Mouse (Mus musculus) lung, embryonic 16.5 days (tissue): ENCODE measurements around the gene Mtf1. TPM values are rescaled to one million over a fixed set of nuclear protein-coding genes. Genes with fewer than 3 reads are reported as not detected.

Experiments used
- ATAC-seq: fragments of 200-750 bp; cut with Nextera tagmentation; 2 replicates; pipeline ENCODE4 v1.8.0; 2017; ENCODE audit warnings: low read depth, mild to moderate bottlenecking, moderate library complexity
- H3K27ac ChIP-seq: fragments of 300-500 bp; sonication (generic); 2 replicates; pipeline ENCODE4 v1.5.1; 2014; ENCODE audit warnings: mild to moderate bottlenecking, control low read depth, low read length
- H3K27me3 ChIP-seq: fragments of 300-500 bp; sonication (generic); 2 replicates; pipeline ENCODE4 v1.6.1; 2014; ENCODE audit warnings: low read depth, low read length, mixed read lengths; ENCODE audit not compliant: control insufficient read depth, insufficient read depth
- H3K36me3 ChIP-seq: fragments of 300-500 bp; sonication (generic); 2 replicates; pipeline ENCODE4 v1.6.1; 2014; ENCODE audit warnings: low read length; ENCODE audit not compliant: control insufficient read depth, insufficient read depth
- H3K4me1 ChIP-seq: fragments of 300-500 bp; sonication (generic); replicated peaks from 2 replicates; pipeline ENCODE4 v1.6.1; 2014; ENCODE audit warnings: low read length, mixed read lengths; ENCODE audit not compliant: control insufficient read depth, insufficient read depth
- H3K4me2 ChIP-seq: fragments of 300-500 bp; sonication (generic); 2 replicates; pipeline ENCODE4 v1.6.1; 2014; ENCODE audit warnings: low read depth, low read length, control low read depth
- H3K4me3 ChIP-seq: fragments of 300-500 bp; sonication (generic); 2 replicates; pipeline ENCODE4 v1.5.1; 2014; ENCODE audit warnings: mild to moderate bottlenecking, low read length, control low read depth
- H3K9ac ChIP-seq: fragments of 300-500 bp; sonication (generic); 2 replicates; pipeline ENCODE4 v1.6.1; 2014; ENCODE audit warnings: low read length, control low read depth
- H3K9me3 ChIP-seq: fragments of 300-500 bp; sonication (generic); 2 replicates; pipeline ENCODE4 v1.6.1; 2016; ENCODE audit warnings: low read length; ENCODE audit not compliant: control insufficient read depth
- WGBS: fragments of 180-500 bp; shearing (Covaris S2); extraction: QIAGEN DNeasy Blood & Tissue Kit; methylation state at CpG from one replicate; pipeline ENCODE4 v1.1.7; 2014; 5-methylcytosine and 5-hydroxymethylcytosine counted together
- polyA plus RNA-seq: library from polyadenylated mRNA; unstranded; fragments of >200 nt; fragmentation: Nextera tagmentation; extraction: Ambion mirVana; gene quantifications from 2 replicates; pipeline ENCODE4 v1.2.1, GENCODE M21; 2015

Gene Mtf1
- polyA plus RNA-seq, 1 experiment from 2014 or later = 12.8 TPM

GRCm38 (mm10) chr4:124790013-124790412 is 11.9 kb upstream of the Mtf1 start:
- WGBS = 63% methylated on average over 4 of the region's 4 CpGs
- H3K36me3 ChIP-seq = peaks cover 33% of the 10 kb centered on the region

GRCm38 (mm10) chr4:124792114-124792513 is 9.8 kb upstream of the Mtf1 start:
- ATAC-seq = no peak
- H3K4me1 ChIP-seq = no peaks in the 10 kb centered on the region
- H3K27ac ChIP-seq = no peak overlapping the region
- H3K9me3 ChIP-seq = no peaks in the 10 kb centered on the region
- H3K27me3 ChIP-seq = no peaks in the 10 kb centered on the region
- no peak overlapping the region for H3K9ac ChIP-seq
- H3K36me3 ChIP-seq = peaks cover 33% of the 10 kb centered on the region
- no peak overlapping the region for H3K4me2 ChIP-seq
- no peak overlapping the region for H3K4me3 ChIP-seq
- WGBS = 85% methylated on average over 8 of the region's 8 CpGs

More at GRCm38 (mm10) chr4:124790013-124790412, 11.9 kb upstream of the Mtf1 start:
- Histone ChIP-seq H3K9me3 (no peaks in the 10 kb centered on the region), H3K27me3 (no peaks in the 10 kb centered on the region), H3K4me2 (no peak overlapping the region), H3K9ac (no peak overlapping the region), H3K27ac (no peak overlapping the region), H3K4me3 (no peak overlapping the region), H3K4me1 (no peaks in the 10 kb centered on the region)
- ATAC-seq = no peak

- Histone ChIP-seq H3K27ac (no peak overlapping the region), H3K36me3 (peaks cover 23% of the 10 kb centered on the region)
- 92% methylated on average over 8 of the region's 8 CpGs for WGBS
Measured at GRCm38 (mm10) chr4:124796141-124796540, 5.8 kb upstream of the Mtf1 start.

GRCm38 (mm10) chr4:124796913-124797312 is 5.0 kb upstream of the Mtf1 start:
- 88% methylated on average over 2 of the region's 2 CpGs for WGBS

More at GRCm38 (mm10) chr4:124796141-124796540, 5.8 kb upstream of the Mtf1 start:
- H3K4me2 ChIP-seq = no peak overlapping the region
- no peaks in the 10 kb centered on the region for H3K9me3 ChIP-seq
- H3K27me3 ChIP-seq = no peaks in the 10 kb centered on the region
- no peak for ATAC-seq
- no peak overlapping the region for H3K4me3 ChIP-seq
- H3K9ac ChIP-seq = no peak overlapping the region
- H3K4me1 ChIP-seq = no peaks in the 10 kb centered on the region

GRCm38 (mm10) chr4:124802309-124803260 is 681 bp downstream of the Mtf1 start:
- peak overlapping the region; percentile 98 for H3K27ac ChIP-seq
- peak overlapping the region; percentile 90 for H3K4me3 ChIP-seq
- 2% methylated on average over 43 of the region's 53 CpGs for WGBS
- H3K36me3 ChIP-seq = peaks cover 13% of the 10 kb centered on the region
- H3K9ac ChIP-seq = peak overlapping the region; percentile 92
- peak; percentile 100 for ATAC-seq
- peak overlapping the region; percentile 80 for H3K4me2 ChIP-seq
- H3K4me1 ChIP-seq = peaks cover 10% of the 10 kb centered on the region
- no peaks in the 10 kb centered on the region for H3K9me3 ChIP-seq
- no peaks in the 10 kb centered on the region for H3K27me3 ChIP-seq

More at GRCm38 (mm10) chr4:124796913-124797312, 5.0 kb upstream of the Mtf1 start:
- Histone ChIP-seq H3K27ac (no peak overlapping the region), H3K4me2 (no peak overlapping the region), H3K4me3 (no peak overlapping the region), H3K9ac (no peak overlapping the region), H3K27me3 (no peaks in the 10 kb centered on the region), H3K4me1 (peaks cover 3% of the 10 kb centered on the region; the same call in 1 of the 2 replicates), H3K9me3 (no peaks in the 10 kb centered on the region), H3K36me3 (peaks cover 16% of the 10 kb centered on the region)
- no peak for ATAC-seq

GRCm38 (mm10) chr4:124803406-124803805 is 1.5 kb downstream of the Mtf1 start:
- Histone ChIP-seq H3K9me3 (no peaks in the 10 kb centered on the region), H3K27me3 (no peaks in the 10 kb centered on the region), H3K4me2 (peak overlapping the region; percentile 80), H3K27ac (no peak overlapping the region), H3K9ac (peak overlapping the region; percentile 92), H3K4me3 (peak overlapping the region; percentile 90), H3K4me1 (peaks cover 10% of the 10 kb centered on the region), H3K36me3 (peaks cover 13% of the 10 kb centered on the region)
- WGBS = 72% methylated on average over 6 of the region's 6 CpGs
- no peak for ATAC-seq

- Histone ChIP-seq H3K4me2 (no peak overlapping the region), H3K4me1 (peaks cover 2% of the 10 kb centered on the region), H3K9ac (no peak overlapping the region), H3K27ac (no peak overlapping the region), H3K27me3 (no peaks in the 10 kb centered on the region), H3K4me3 (no peak overlapping the region), H3K36me3 (peaks cover 13% of the 10 kb centered on the region), H3K9me3 (no peaks in the 10 kb centered on the region)
- ATAC-seq = no peak
- WGBS = 57% methylated on average over 5 of the region's 5 CpGs
Measured at GRCm38 (mm10) chr4:124808511-124808910, 6.6 kb downstream of the Mtf1 start.

- H3K4me2 ChIP-seq = no peak overlapping the region
- no peak for ATAC-seq
- H3K4me1 ChIP-seq = no peaks in the 10 kb centered on the region
- no peak overlapping the region for H3K9ac ChIP-seq
- no peaks in the 10 kb centered on the region for H3K27me3 ChIP-seq
- H3K36me3 ChIP-seq = peaks cover 13% of the 10 kb centered on the region
- WGBS = 75% methylated on average over 9 of the region's 9 CpGs
- H3K27ac ChIP-seq = no peak overlapping the region
- H3K9me3 ChIP-seq = no peaks in the 10 kb centered on the region
- no peak overlapping the region for H3K4me3 ChIP-seq
Measured at GRCm38 (mm10) chr4:124809136-124809883, 7.4 kb downstream of the Mtf1 start.

GRCm38 (mm10) chr4:124810056-124810455 is 8.2 kb downstream of the Mtf1 start:
- no peak overlapping the region for H3K9ac ChIP-seq
- no peaks in the 10 kb centered on the region for H3K4me1 ChIP-seq
- H3K27me3 ChIP-seq = no peaks in the 10 kb centered on the region
- 80% methylated on average over 7 of the region's 7 CpGs for WGBS
- no peak for ATAC-seq
- no peak overlapping the region for H3K27ac ChIP-seq
- H3K36me3 ChIP-seq = peaks cover 8% of the 10 kb centered on the region
- no peak overlapping the region for H3K4me2 ChIP-seq
- no peaks in the 10 kb centered on the region for H3K9me3 ChIP-seq
- H3K4me3 ChIP-seq = no peak overlapping the region
